Mouse (Mus musculus): ENCODE data around the gene Gm35315. TPM values are rescaled to one million over a fixed set of nuclear protein-coding genes. Genes with fewer than 3 reads are reported as not detected.
"Not testable (repeated sequence)": the region's sequence is repeated elsewhere in the genome, so short reads cannot be mapped to it uniquely, and the experiment has no call there.

The Gm35315 gene
- polyA plus RNA-seq (2015; fragmentation: Nextera tagmentation; extraction: Ambion mirVana), result 0.56 and 0.58 TPM in 2 replicates

DNA sequence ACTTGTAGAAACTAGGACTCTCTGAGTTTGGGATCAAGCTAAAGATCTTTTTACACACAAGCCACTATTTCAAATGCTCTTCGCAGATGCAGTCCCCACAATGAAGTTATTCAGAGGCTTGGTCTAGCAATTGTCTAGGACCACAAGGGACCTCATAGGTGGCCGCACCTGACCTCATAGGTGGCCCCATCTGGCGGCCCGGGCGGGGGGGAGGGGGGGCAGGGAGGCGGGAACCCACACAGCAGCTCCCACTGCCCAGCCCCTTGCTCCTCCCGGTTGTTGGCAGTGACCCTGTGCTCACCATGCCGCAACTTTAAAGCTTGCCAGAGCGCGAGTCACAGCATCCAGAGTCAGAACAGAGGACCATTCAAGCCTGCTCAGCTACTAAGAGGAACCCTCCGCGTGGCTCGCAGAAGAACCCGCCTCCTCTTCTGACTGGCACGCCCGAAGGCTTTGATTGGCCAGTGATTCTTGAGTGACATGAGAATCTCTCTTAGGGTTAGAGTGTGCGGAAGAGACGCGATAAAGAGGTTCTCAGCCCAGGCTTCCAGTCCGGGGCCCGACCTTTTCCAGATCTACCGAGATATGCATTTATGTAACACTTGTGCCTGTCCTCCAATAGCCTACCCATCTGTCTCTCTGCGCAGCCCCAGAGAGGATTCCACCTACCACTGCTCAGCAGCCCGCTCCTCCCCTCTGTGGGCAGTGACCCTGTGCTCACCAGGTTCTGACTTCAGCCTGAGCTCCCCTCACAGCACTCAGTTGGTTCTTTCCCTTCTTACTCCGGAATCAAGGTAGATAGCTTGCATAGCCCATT, at the start of gene Gm35315:
TSS of gene Gm35315 (minus strand) at position 391 of the 817 bp plus-strand sequence.
- H3K36me3 ChIP-seq (replicated peaks), result no peaks in the 10 kb centered on the region
- peak within 1 kb of the TSS; percentile 57 for H3K9ac ChIP-seq
- peaks cover 8% of the 10 kb centered on the region; the same call in 1 of the 2 replicates for H3K4me1 ChIP-seq
- peak; percentile 95 for ATAC-seq (replicated peaks)
- no peaks in the 10 kb centered on the region for H3K27me3 ChIP-seq (replicated peaks)
- peak within 1 kb of the TSS; percentile 57 for H3K4me3 ChIP-seq
- under 1% methylated on average over 25 of the region's 25 CpGs for WGBS
- H3K9me3 ChIP-seq, result no peaks in the 10 kb centered on the region
- peak within 1 kb of the TSS; percentile 65 for H3K27ac ChIP-seq
- peak within 1 kb of the TSS; percentile 80 for H3K4me2 ChIP-seq

GRCm38 (mm10) chr5:110143007-110143406, 48.8 kb upstream of the Gm35315 start:
- peaks cover 39% of the 10 kb centered on the region for H3K36me3 ChIP-seq (replicated peaks)

GRCm38 (mm10) chr5:110142309-110142708, 48.1 kb upstream of the Gm35315 start:
- ATAC-seq (replicated peaks), result no peak
- Histone ChIP-seq H3K9ac (no peak overlapping the region), H3K36me3 (replicated peaks) (peaks cover 34% of the 10 kb centered on the region; the same call in 1 of the 2 replicates), H3K4me1 (peaks cover 3% of the 10 kb centered on the region), H3K27me3 (replicated peaks) (no peaks in the 10 kb centered on the region), H3K4me2 (no peak overlapping the region), H3K27ac (no peak overlapping the region), H3K9me3 (no peaks in the 10 kb centered on the region), H3K4me3 (no peak overlapping the region)
- 91% methylated on average over 2 of the region's 2 CpGs for WGBS

More at GRCm38 (mm10) chr5:110143007-110143406, 48.8 kb upstream of the Gm35315 start:
- Histone ChIP-seq H3K27ac (no peak overlapping the region), H3K9me3 (no peaks in the 10 kb centered on the region), H3K4me3 (no peak overlapping the region), H3K27me3 (replicated peaks) (no peaks in the 10 kb centered on the region), H3K4me1 (peaks cover 3% of the 10 kb centered on the region; the same call in 1 of the 2 replicates), H3K4me2 (no peak overlapping the region), H3K9ac (no peak overlapping the region)
- 91% methylated on average over 5 of the region's 5 CpGs for WGBS
- ATAC-seq (replicated peaks), result no peak

DNA sequence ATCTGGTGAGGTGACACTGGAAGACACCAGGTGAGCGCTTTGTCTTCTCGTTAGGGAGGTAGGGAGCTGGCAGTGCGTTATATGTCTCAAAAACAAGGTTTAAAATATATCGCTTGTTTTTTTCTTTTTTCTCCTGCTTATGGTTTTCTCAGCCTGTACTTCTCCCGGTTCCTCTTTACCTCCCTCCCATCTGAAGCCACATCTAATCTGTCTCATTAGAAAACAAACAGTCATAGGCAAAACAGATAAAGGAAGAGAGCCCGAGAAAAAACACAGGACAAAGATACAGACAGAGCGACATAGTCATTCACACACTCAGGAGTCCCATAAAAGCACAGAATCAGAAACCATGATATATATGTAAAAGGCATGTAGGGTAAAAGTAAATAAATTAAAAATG, 46.2 kb upstream of the Gm35315 start:
- ATAC-seq (replicated peaks), result no peak
- Histone ChIP-seq H3K9ac (no peak overlapping the region), H3K27ac (no peak overlapping the region), H3K27me3 (replicated peaks) (no peaks in the 10 kb centered on the region), H3K9me3 (no peaks in the 10 kb centered on the region), H3K4me2 (no peak overlapping the region), H3K36me3 (replicated peaks) (peaks cover 24% of the 10 kb centered on the region; the same call in 1 of the 2 replicates), H3K4me3 (no peak overlapping the region), H3K4me1 (peaks cover 11% of the 10 kb centered on the region)
- WGBS, result 97% methylated on average over 7 of the region's 7 CpGs

DNA sequence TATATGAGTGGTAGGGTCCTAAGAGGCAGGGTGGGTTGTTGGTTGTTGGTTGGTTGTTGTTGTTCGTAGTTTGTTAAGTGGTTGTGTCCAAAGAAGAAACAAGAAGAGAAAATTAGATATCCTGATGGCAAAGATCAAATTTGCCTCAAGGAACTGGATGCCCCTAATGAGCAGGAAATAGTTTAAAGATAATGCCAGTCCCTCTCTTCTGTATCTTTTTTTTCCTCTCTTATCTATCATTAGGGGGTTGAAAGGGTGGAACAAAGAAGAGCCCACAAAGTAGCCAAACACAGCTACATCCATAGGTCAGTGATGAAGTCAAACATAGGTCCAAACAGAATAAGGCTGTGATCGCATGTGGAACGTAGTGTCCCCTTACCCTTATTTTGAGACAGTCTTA, 45.1 kb upstream of the Gm35315 start:
- Histone ChIP-seq H3K4me1 (peaks cover 14% of the 10 kb centered on the region), H3K27me3 (replicated peaks) (no peaks in the 10 kb centered on the region), H3K9ac (no peak overlapping the region), H3K9me3 (no peaks in the 10 kb centered on the region), H3K27ac (no peak overlapping the region), H3K4me2 (no peak overlapping the region), H3K36me3 (replicated peaks) (peaks cover 19% of the 10 kb centered on the region; the same call in 1 of the 2 replicates), H3K4me3 (no peak overlapping the region)
- ATAC-seq (replicated peaks), result no peak
- WGBS, result 94% methylated on average over 3 of the region's 3 CpGs

GRCm38 (mm10) chr5:110137816-110138215, 43.6 kb upstream of the Gm35315 start:
- no peak overlapping the region for H3K4me2 ChIP-seq
- no peak overlapping the region for H3K9ac ChIP-seq
- no peaks in the 10 kb centered on the region for H3K27me3 ChIP-seq (replicated peaks)
- no peak for ATAC-seq (replicated peaks)
- 0 out of 2 replicates have a peak, but pooled peaks cover 8% of the 10 kb centered on the region for H3K36me3 ChIP-seq (replicated peaks)
- no peak overlapping the region for H3K27ac ChIP-seq
- H3K4me3 ChIP-seq, result no peak overlapping the region
- no peaks in the 10 kb centered on the region for H3K9me3 ChIP-seq
- peaks cover 14% of the 10 kb centered on the region for H3K4me1 ChIP-seq
- WGBS, result over 99% methylated on average over 3 of the region's 3 CpGs

DNA sequence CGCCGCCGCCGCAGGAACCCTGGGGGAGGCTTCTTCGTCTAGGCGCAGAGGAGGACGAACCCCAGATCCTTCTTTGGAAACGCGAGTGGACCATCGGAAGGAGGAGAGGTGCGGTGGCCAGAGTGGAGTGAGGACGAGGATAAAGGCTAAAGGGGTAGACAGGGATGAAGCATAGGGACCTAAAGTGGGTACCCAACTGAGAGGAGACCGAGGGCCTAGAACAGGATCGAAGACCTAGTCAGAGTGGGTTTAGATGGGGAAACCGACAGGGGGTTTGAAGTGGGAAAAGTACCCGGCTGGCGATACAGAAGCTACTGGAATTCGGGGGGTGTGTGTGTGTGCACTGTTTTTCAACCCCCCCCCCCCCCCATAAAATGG, 41.9 kb upstream of the Gm35315 start:
- H3K9ac ChIP-seq, result peak overlapping the region; percentile 88
- peaks cover 14% of the 10 kb centered on the region for H3K4me1 ChIP-seq
- peak overlapping the region; percentile 83 for H3K27ac ChIP-seq
- 6% methylated on average over 18 of the region's 18 CpGs for WGBS
- H3K36me3 ChIP-seq (replicated peaks), result 0 out of 2 replicates have a peak, but pooled peaks cover 7% of the 10 kb centered on the region
- peak overlapping the region; percentile 79 for H3K4me2 ChIP-seq
- no peaks in the 10 kb centered on the region for H3K9me3 ChIP-seq
- peak; percentile 63 for ATAC-seq (replicated peaks)
- peak overlapping the region; percentile 91 for H3K4me3 ChIP-seq
- H3K27me3 ChIP-seq (replicated peaks), result no peaks in the 10 kb centered on the region

- H3K4me1 ChIP-seq, result peaks cover 14% of the 10 kb centered on the region
- peak within 1 kb of the TSS; percentile 83 for H3K27ac ChIP-seq
- peak; percentile 99 for ATAC-seq (replicated peaks)
- no peaks in the 10 kb centered on the region for H3K27me3 ChIP-seq (replicated peaks)
- peak within 1 kb of the TSS; percentile 88 for H3K9ac ChIP-seq
- H3K4me3 ChIP-seq, result peak within 1 kb of the TSS; percentile 91
- 3% methylated on average over 45 of the region's 46 CpGs for WGBS
- H3K4me2 ChIP-seq, result peak within 1 kb of the TSS; percentile 79
- H3K9me3 ChIP-seq, result no peaks in the 10 kb centered on the region
- H3K36me3 ChIP-seq (replicated peaks), result peaks cover 10% of the 10 kb centered on the region
Measured at GRCm38 (mm10) chr5:110135293-110136086, 41.3 kb upstream of the Gm35315 start, which contains the start of gene Chfr. Gene Chfr (plus strand): TSS chr5:110135842.

GRCm38 (mm10) chr5:110122380-110122779, 28.2 kb upstream of the Gm35315 start:
- WGBS, result 84% methylated on average over 3 of the region's 3 CpGs
- H3K9ac ChIP-seq; H3K4me3 ChIP-seq; H3K27me3 ChIP-seq (replicated peaks); ATAC-seq (replicated peaks); H3K4me2 ChIP-seq; H3K27ac ChIP-seq; H3K9me3 ChIP-seq; H3K4me1 ChIP-seq: not testable (repeated sequence)
- peaks cover 37% of the 10 kb centered on the region for H3K36me3 ChIP-seq (replicated peaks)

DNA sequence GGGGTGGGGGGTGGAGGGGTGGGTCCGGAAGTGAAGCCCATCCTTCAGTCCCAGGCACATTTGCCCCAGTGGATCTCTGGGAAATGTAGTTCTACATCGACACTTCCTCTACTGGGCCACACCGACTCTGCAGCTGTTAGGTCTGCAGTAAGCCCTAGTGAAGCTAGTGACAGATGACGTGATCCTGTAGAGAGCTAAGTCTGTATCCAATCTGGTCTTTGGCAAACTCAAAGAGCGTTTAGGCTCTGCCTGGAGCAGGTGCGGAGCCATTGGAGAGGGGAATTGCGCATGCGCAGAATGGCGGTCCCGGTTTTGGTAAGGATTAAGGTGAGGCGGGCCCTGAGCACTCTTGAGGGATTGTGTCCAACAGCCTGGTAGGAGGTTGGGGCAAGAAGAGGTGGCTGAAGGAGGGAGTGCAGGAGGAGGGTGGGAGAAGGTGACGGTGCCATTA, 15.8 kb upstream of the Gm35315 start, which contains the start of gene Zfp605:
TSS of gene Zfp605 (plus strand) at position 102 of the 451 bp plus-strand sequence.
- H3K9me3 ChIP-seq, result no peaks in the 10 kb centered on the region
- peak within 1 kb of the TSS; percentile 55 for H3K4me2 ChIP-seq
- peak; percentile 71 for ATAC-seq (replicated peaks)
- H3K27me3 ChIP-seq (replicated peaks), result no peaks in the 10 kb centered on the region
- peak within 1 kb of the TSS; percentile 71 for H3K4me3 ChIP-seq
- under 1% methylated on average over 12 of the region's 12 CpGs for WGBS
- peak within 1 kb of the TSS; percentile 68 for H3K9ac ChIP-seq
- peaks cover 32% of the 10 kb centered on the region for H3K36me3 ChIP-seq (replicated peaks)
- H3K27ac ChIP-seq, result peak within 1 kb of the TSS; percentile 96
- H3K4me1 ChIP-seq, result peaks cover 21% of the 10 kb centered on the region

DNA sequence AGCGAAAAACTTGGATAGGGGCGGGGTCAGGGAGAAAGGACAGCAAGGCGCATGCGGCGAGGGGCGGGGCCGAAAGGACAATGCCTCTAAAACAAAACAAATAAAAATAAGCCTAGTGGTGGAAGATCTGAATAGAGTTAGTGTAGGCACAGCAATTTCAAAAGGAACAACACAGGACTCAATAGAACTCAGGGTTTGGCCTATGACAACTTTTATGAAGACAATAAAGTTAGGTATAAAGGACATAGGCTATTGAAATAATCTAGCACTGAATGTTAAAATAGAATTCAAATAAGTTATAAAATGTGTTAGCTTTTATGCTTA, 14.0 kb upstream of the Gm35315 start:
- H3K4me2 ChIP-seq, result peak overlapping the region; percentile 93
- H3K9me3 ChIP-seq, result no peaks in the 10 kb centered on the region
- H3K27ac ChIP-seq, result peak overlapping the region; percentile 97
- ATAC-seq (replicated peaks), result no peak
- H3K9ac ChIP-seq, result peak overlapping the region; percentile 72; the same call in 1 of the 2 replicates
- peak overlapping the region; percentile 74 for H3K4me3 ChIP-seq
- H3K27me3 ChIP-seq (replicated peaks), result no peaks in the 10 kb centered on the region
- under 1% methylated on average over 7 of the region's 7 CpGs for WGBS
- peaks cover 21% of the 10 kb centered on the region for H3K4me1 ChIP-seq
- peaks cover 39% of the 10 kb centered on the region for H3K36me3 ChIP-seq (replicated peaks)

All from midbrain, embryonic 15.5 days (tissue).